Mouse (Mus musculus): ENCODE data around the gene Was.

DNA sequence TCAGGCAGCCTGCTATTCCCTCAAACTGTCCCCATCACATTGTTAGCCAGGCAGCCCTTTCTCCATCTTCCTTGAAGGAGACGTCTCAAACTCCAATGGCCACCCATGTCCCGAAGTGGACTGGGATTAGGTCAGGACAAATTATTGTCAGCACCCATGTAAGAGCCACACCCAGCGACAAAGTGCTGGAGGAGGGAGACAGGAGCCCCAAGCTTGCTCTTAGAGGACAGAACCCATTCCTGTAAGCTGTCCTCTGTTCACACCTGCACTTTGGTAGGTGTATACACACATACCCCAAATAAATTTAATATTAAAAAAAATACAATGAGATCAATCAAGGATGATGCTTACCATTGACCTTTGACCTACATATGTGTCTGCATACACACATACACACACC is 15.2 kb downstream of the Was start:
- TF ChIP-seq CTCF (IDR thresholded peaks at IDR 0.05; ENCODE audit: control insufficient read depth, insufficient read depth, insufficient replicate concordance, low read depth, low read length) (no peak), POLR2A (IDR thresholded peaks at IDR 0.05; ENCODE audit: control insufficient read depth, low read depth, low read length) (no peak)

Data from testis, adult 2 months (tissue).